Mouse (Mus musculus) G1E (cell line): ENCODE results near the gene Otud3.

Experiments used
- CTCF ChIP-seq: IDR thresholded peaks from 2 replicates; pipeline ENCODE4 v1.5.1; 2012; ENCODE audit warnings: low read depth, low read length, inconsistent platforms, mixed read lengths
- GATA1 ChIP-seq: IDR thresholded peaks from 2 replicates; pipeline ENCODE4 v1.6.1; 2012; ENCODE audit warnings: borderline replicate concordance, low read length, inconsistent platforms, mixed read lengths
- POLR2AphosphoS5 ChIP-seq: IDR thresholded peaks from 2 replicates; pipeline ENCODE4 v1.6.1; 2012; ENCODE audit warnings: low read depth, low read length, inconsistent platforms; ENCODE audit not compliant: insufficient replicate concordance

GRCm38 (mm10) chr4:138941966-138942365 lies 28.2 kb upstream of the Otud3 start:
- TF ChIP-seq CTCF (no peak), GATA1 (no peak), POLR2AphosphoS5 (no peak)
